Mouse (Mus musculus) heart, embryonic 12.5 days (tissue): Measurements from ENCODE around the gene Alox12e. TPM values are rescaled to one million over a fixed set of nuclear protein-coding genes. Genes with fewer than 3 reads are reported as not detected.
"Not testable (repeated sequence)": the region's sequence is repeated elsewhere in the genome, so short reads cannot be mapped to it uniquely, and the experiment has no call there.

ENCODE experiments used
- ATAC-seq: fragments of 200-750 bp; cut with Nextera tagmentation; 2 replicates; pipeline ENCODE4 v1.8.0; 2017; ENCODE audit warnings: moderate TSS enrichment, moderate library complexity; ENCODE audit not compliant: insufficient number of reproducible peaks, low FRiP score
- H3K27ac ChIP-seq: fragments of 300-500 bp; sonication (generic); 2 replicates; pipeline ENCODE4 v1.5.1; 2016; ENCODE audit warnings: mild to moderate bottlenecking, moderate library complexity; ENCODE audit not compliant: poor library complexity, severe bottlenecking
- H3K27me3 ChIP-seq: fragments of 300-500 bp; sonication (generic); replicated peaks from 2 replicates; pipeline ENCODE4 v1.6.1; 2016; ENCODE audit warnings: mild to moderate bottlenecking, moderate library complexity
- H3K36me3 ChIP-seq: fragments of 300-500 bp; sonication (generic); 2 replicates; pipeline ENCODE4 v1.6.1; 2016; ENCODE audit warnings: mild to moderate bottlenecking, moderate library complexity
- H3K4me1 ChIP-seq: fragments of 300-500 bp; sonication (generic); replicated peaks from 2 replicates; pipeline ENCODE4 v1.6.1; 2016; ENCODE audit warnings: mild to moderate bottlenecking
- H3K4me2 ChIP-seq: fragments of 300-500 bp; sonication (generic); 2 replicates; pipeline ENCODE4 v1.6.1; 2016; ENCODE audit warnings: mild to moderate bottlenecking, moderate library complexity
- H3K4me3 ChIP-seq: fragments of 300-500 bp; sonication (generic); 2 replicates; pipeline ENCODE4 v1.5.1; 2016; ENCODE audit warnings: mild to moderate bottlenecking
- H3K9ac ChIP-seq: fragments of 300-500 bp; sonication (generic); 2 replicates; pipeline ENCODE4 v1.6.1; 2016; ENCODE audit warnings: mild to moderate bottlenecking, moderate library complexity
- H3K9me3 ChIP-seq: fragments of 300-500 bp; sonication (generic); replicated peaks from 2 replicates; pipeline ENCODE4 v1.6.1; 2016; ENCODE audit warnings: mild to moderate bottlenecking, moderate library complexity
- WGBS: fragments of 180-500 bp; shearing (Covaris S2); methylation state at CpG from one replicate; pipeline ENCODE4 v1.1.7; 2016; 5-methylcytosine and 5-hydroxymethylcytosine counted together
- polyA plus RNA-seq: library from polyadenylated mRNA; unstranded; fragments of >200 nt; fragmentation: Nextera tagmentation; extraction: Ambion mirVana; gene quantifications from 2 replicates; pipeline ENCODE4 v1.2.1, GENCODE M21; 2016

Alox12e gene
- not detected in 2 replicates for polyA plus RNA-seq

DNA sequence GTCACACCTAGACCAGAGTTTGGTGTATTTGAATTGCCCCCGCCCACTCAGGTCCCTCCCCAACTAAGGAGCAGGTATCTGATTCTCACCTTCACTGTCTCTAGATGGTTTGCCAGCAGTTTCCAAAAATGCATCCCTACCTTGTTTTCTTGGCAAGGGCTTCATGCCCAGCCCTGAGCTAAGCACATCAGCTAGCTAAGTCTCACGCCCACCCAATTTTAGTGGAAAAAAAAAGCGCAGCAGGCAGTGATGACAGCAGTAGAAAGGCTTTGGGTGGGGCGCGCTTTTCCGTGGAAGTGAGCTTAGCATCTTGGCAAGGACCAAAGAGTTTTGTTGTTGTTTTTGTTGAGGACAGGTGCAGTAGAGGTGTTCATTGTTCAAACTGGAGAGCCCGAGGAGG is at the start of gene Alox12e:
Gene Alox12e, minus strand, starts transcription at position 101 of the 400 bp plus-strand sequence.
- H3K4me2 ChIP-seq: peak within 1 kb of the TSS; percentile 37
- H3K9ac ChIP-seq: no peak within 1 kb of the TSS
- H3K27me3 ChIP-seq: peaks cover 84% of the 10 kb centered on the region
- WGBS: 29% methylated on average over 7 of the region's 7 CpGs
- 0 out of 2 replicates have a peak, but pooled peaks cover 5% of the 10 kb centered on the region for H3K4me1 ChIP-seq
- no peak for ATAC-seq
- H3K36me3 ChIP-seq: no peaks in the 10 kb centered on the region
- H3K9me3 ChIP-seq: no peaks in the 10 kb centered on the region
- H3K4me3 ChIP-seq: peak within 1 kb of the TSS; percentile 3; the same call in 1 of the 2 replicates
- H3K27ac ChIP-seq: no peak within 1 kb of the TSS

DNA sequence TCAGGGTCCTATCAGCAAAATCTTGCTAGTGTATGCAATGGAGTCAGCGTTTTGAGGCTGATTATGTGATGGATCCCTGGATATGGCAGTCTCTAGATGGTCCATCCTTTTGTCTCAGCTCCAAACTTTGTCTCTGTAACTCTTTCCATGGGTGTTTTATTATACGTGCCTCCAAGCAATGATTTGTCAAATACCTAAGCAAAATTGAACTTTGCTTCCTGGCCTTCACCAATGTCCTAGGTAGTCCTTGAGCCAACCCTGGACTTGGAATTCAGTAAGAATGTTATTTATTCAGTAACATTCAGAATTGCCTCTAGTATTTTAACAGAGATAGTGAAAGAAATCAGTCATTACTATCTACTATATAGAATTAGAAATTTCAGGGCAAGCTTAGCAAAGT is 46.2 kb upstream of the Alox12e start:
- 68% methylated on average over 2 of the region's 2 CpGs for WGBS

DNA sequence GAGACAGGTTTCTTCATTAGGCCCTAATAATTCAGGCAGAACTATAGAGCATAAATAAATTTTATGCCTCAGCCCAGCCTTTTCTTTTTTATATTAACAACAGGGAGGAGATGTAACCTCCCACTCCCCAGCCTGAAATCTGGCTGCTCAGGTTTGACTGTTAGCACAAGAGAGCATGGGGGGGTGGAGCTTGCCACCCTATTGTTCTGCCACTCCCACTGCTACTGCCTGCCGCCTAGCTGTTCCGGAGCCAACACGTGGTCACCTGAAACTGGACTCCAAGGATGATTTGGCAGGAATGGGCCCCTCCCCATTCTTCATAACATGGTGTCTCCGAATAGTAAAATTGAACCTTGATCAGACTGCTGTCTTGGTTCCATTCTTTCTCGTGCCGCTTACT is 45.3 kb upstream of the Alox12e start:
- peaks cover 11% of the 10 kb centered on the region for H3K9me3 ChIP-seq
- not testable (repeated sequence) for H3K9ac ChIP-seq, H3K4me3 ChIP-seq, H3K36me3 ChIP-seq, ATAC-seq, H3K27ac ChIP-seq, H3K27me3 ChIP-seq, H3K4me2 ChIP-seq, H3K4me1 ChIP-seq
- WGBS: 81% methylated on average over 6 of the region's 6 CpGs

More for the DNA sequence above, 46.2 kb upstream of the Alox12e start:
- not testable (repeated sequence) for H3K4me2 ChIP-seq, H3K4me1 ChIP-seq, H3K9ac ChIP-seq, ATAC-seq, H3K36me3 ChIP-seq, H3K27me3 ChIP-seq, H3K9me3 ChIP-seq, H3K27ac ChIP-seq, H3K4me3 ChIP-seq

GRCm38 (mm10) chr11:70351868-70352267 is 29.4 kb upstream of the Alox12e start, which contains the start of gene Alox15:
Gene Alox15, minus strand, starts transcription at chr11:70352031.
- 2% methylated on average over 19 of the region's 19 CpGs for WGBS
- ATAC-seq: no peak
- peak within 1 kb of the TSS; percentile 81 for H3K4me2 ChIP-seq
- peaks cover 10% of the 10 kb centered on the region for H3K4me1 ChIP-seq
- H3K27ac ChIP-seq: no peak within 1 kb of the TSS
- no peaks in the 10 kb centered on the region; the same call in 1 of the 2 replicates for H3K9me3 ChIP-seq
- H3K9ac ChIP-seq: peak within 1 kb of the TSS; percentile 56
- peaks cover 76% of the 10 kb centered on the region for H3K27me3 ChIP-seq
- no peaks in the 10 kb centered on the region for H3K36me3 ChIP-seq
- H3K4me3 ChIP-seq: peak within 1 kb of the TSS; percentile 42

DNA sequence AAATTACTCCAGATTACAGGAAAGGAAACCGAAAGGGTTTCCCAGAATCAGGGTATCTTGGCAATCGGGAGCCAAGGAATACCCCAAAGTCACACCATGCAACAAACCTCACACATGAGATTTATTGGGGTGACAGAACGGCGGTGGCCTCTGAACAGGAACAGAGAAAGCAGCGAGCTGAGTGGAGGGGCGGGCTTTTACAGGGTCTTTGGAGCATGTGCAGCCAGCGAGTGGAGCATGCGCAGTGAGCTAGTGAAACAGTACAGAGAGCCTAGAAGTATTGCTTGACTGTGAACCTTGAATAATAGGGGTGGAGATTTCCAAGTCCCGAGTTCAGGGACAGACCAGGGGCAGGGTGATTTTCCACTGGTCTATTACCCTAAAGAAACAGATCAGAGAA is 26.2 kb upstream of the Alox12e start:
- 82% methylated on average over 9 of the region's 9 CpGs for WGBS
- H3K27me3 ChIP-seq: peaks cover 76% of the 10 kb centered on the region
- no peak overlapping the region for H3K4me2 ChIP-seq
- H3K27ac ChIP-seq: no peak overlapping the region
- H3K9ac ChIP-seq: no peak overlapping the region
- H3K9me3 ChIP-seq: no peaks in the 10 kb centered on the region
- no peak for ATAC-seq
- H3K36me3 ChIP-seq: no peaks in the 10 kb centered on the region
- H3K4me3 ChIP-seq: no peak overlapping the region
- peaks cover 10% of the 10 kb centered on the region for H3K4me1 ChIP-seq

DNA sequence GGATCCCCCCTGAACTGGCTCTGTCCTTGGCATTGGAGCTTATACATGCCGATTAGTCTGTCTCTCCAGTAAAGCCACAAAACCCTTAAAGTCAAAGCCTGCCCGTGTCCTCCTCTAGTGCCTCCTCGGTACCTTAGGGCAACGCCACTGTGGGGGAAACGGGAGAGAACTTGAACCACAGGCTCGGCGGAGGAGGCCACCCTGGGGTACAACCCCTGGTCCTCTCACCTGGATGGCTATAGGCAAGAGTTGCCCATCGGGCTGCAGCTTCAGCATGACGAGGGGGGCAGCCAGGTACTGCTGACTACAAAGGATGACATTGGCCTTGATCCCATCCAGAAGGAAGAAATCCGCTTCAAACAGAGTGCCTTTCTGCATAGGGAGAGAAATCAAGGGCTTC is 25.4 kb upstream of the Alox12e start:
- H3K4me3 ChIP-seq: no peak overlapping the region
- H3K27ac ChIP-seq: no peak overlapping the region
- ATAC-seq: no peak
- WGBS: 78% methylated on average over 10 of the region's 10 CpGs
- no peak overlapping the region for H3K9ac ChIP-seq
- peaks cover 10% of the 10 kb centered on the region for H3K4me1 ChIP-seq
- no peak overlapping the region for H3K4me2 ChIP-seq
- no peaks in the 10 kb centered on the region for H3K9me3 ChIP-seq
- H3K36me3 ChIP-seq: no peaks in the 10 kb centered on the region
- peaks cover 68% of the 10 kb centered on the region for H3K27me3 ChIP-seq

DNA sequence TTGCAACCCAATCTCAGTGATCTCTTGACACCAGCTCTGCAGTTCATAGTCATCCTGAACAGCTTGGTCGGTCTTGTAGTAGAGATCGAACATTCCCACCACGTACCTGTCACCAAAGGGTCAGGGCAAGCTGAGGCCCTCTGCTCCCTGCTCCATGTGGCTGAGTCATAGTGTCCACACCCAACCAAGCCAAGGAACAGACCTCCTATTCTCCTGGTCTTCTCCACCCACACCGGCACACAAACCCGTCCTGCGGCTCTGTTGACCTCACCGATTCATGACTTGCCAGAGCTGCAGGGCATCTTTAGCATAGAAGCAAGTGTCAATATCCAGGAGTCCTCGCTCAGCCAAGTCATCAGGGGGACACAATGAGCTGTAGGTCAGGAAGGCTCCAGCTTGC is 23.1 kb upstream of the Alox12e start:
- no peak for ATAC-seq
- H3K9ac ChIP-seq: no peak overlapping the region
- 86% methylated on average over 8 of the region's 8 CpGs for WGBS
- H3K4me1 ChIP-seq: no peaks in the 10 kb centered on the region
- no peaks in the 10 kb centered on the region for H3K9me3 ChIP-seq
- H3K4me2 ChIP-seq: no peak overlapping the region
- H3K4me3 ChIP-seq: no peak overlapping the region
- H3K36me3 ChIP-seq: no peaks in the 10 kb centered on the region
- peaks cover 45% of the 10 kb centered on the region for H3K27me3 ChIP-seq
- no peak overlapping the region for H3K27ac ChIP-seq

- H3K4me2 ChIP-seq: no peak overlapping the region
- no peaks in the 10 kb centered on the region for H3K9me3 ChIP-seq
- H3K9ac ChIP-seq: no peak overlapping the region
- no peak overlapping the region for H3K27ac ChIP-seq
- H3K4me1 ChIP-seq: no peaks in the 10 kb centered on the region
- H3K4me3 ChIP-seq: no peak overlapping the region
- ATAC-seq: no peak
- peaks cover 40% of the 10 kb centered on the region for H3K27me3 ChIP-seq
- no peaks in the 10 kb centered on the region for H3K36me3 ChIP-seq
- 65% methylated on average over 10 of the region's 10 CpGs for WGBS
Measured at GRCm38 (mm10) chr11:70345061-70345460, 22.6 kb upstream of the Alox12e start.

DNA sequence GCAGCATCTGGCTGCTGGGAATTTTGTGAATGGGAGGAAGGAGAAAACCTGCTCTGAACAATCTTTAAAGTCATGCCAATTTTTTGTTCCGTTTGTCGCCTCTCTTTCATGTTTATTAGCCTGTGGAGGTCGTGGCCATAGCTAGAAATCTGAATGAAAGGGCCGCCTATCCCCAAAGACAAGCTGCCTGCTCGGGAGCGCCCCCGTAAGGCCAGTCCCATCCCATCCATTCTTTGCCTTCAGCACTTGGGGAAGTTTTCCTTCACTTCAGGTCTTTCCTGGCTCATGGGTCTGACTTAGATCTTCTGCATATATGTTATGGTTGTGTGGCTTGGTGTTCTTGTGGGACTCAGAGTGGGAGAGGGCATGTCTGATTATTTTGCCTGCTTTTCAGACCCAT is 17.1 kb upstream of the Alox12e start:
- H3K4me2 ChIP-seq: no peak overlapping the region
- no peak overlapping the region for H3K4me3 ChIP-seq
- WGBS: 25% methylated on average over 7 of the region's 7 CpGs
- H3K27ac ChIP-seq: no peak overlapping the region
- H3K4me1 ChIP-seq: no peaks in the 10 kb centered on the region
- no peak overlapping the region for H3K9ac ChIP-seq
- no peaks in the 10 kb centered on the region for H3K36me3 ChIP-seq
- ATAC-seq: no peak
- no peaks in the 10 kb centered on the region for H3K9me3 ChIP-seq
- H3K27me3 ChIP-seq: peaks cover 6% of the 10 kb centered on the region; the same call in 1 of the 2 replicates

DNA sequence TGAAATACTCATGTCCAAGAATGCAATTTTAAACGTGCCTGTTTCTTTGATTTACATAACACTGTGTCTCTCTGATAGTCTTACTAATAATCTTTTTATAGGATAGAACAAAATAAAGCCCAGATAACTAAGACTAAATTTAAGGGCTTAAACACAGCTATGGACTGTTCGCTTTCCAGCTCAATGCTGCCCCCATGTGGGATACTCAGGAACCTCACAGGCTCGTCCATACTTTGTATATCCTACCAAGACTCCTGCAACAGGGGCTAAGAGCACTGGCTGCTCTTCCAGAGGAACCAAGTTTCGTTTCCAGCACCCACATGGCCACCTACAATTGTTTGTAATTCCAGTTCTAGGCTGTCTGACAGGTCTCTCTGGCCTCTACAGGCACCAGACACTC is 12.0 kb upstream of the Alox12e start:
- Histone ChIP-seq H3K27ac (no peak overlapping the region), H3K4me3 (no peak overlapping the region), H3K27me3 (peaks cover 10% of the 10 kb centered on the region; the same call in 1 of the 2 replicates), H3K4me2 (no peak overlapping the region), H3K9ac (no peak overlapping the region), H3K4me1 (no peaks in the 10 kb centered on the region), H3K9me3 (no peaks in the 10 kb centered on the region), H3K36me3 (no peaks in the 10 kb centered on the region)
- WGBS: 27% methylated on average over 4 of the region's 4 CpGs
- no peak for ATAC-seq

- WGBS: 81% methylated on average over 8 of the region's 8 CpGs
- H3K9me3 ChIP-seq: no peaks in the 10 kb centered on the region
- H3K36me3 ChIP-seq: no peaks in the 10 kb centered on the region
- H3K9ac ChIP-seq: no peak overlapping the region
- H3K27me3 ChIP-seq: peaks cover 74% of the 10 kb centered on the region
- H3K27ac ChIP-seq: no peak overlapping the region
- no peak for ATAC-seq
- no peak overlapping the region for H3K4me3 ChIP-seq
- no peak overlapping the region for H3K4me2 ChIP-seq
- 0 out of 2 replicates have a peak, but pooled peaks cover 5% of the 10 kb centered on the region for H3K4me1 ChIP-seq
Measured at GRCm38 (mm10) chr11:70324726-70325125, 2.3 kb upstream of the Alox12e start.

- peak overlapping the region; percentile 3; the same call in 1 of the 2 replicates for H3K4me3 ChIP-seq
- ATAC-seq: no peak
- H3K36me3 ChIP-seq: no peaks in the 10 kb centered on the region
- no peaks in the 10 kb centered on the region for H3K9me3 ChIP-seq
- H3K4me1 ChIP-seq: 0 out of 2 replicates have a peak, but pooled peaks cover 5% of the 10 kb centered on the region
- peak overlapping the region; percentile 37 for H3K4me2 ChIP-seq
- 5% methylated on average over 15 of the region's 15 CpGs for WGBS
- H3K9ac ChIP-seq: no peak overlapping the region
- peaks cover 83% of the 10 kb centered on the region for H3K27me3 ChIP-seq
- H3K27ac ChIP-seq: no peak overlapping the region
Measured at GRCm38 (mm10) chr11:70321664-70322063, 764 bp downstream of the Alox12e start.
